Mouse (Mus musculus): ENCODE measurements at regions not wholly inside any gene's neighbourhood (a gene's known extent, or its start where the extent isn't known, plus 50 kb on each side); places are given as distances from the start of the nearest gene placed in this dataset.

DNA sequence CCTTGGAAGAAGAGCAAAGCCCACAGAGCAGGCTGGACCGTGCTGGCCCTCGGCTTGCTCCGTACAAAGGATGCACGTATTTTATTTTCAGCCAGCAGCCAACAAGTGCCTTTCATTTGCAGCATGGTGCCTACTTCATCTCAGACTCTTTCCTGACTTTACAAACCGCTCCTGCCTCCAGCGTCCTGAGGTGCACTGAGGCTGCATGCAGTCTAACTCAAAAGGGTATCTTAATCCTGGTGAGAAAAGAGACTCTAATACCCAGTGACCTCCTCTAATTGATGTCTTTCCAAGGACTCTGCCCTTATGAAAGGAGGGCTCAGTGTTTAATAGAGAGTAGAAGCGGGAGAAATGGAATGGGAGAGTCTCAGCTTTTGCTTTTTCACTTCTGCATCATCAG is 176.4 kb downstream of the Rps15a start:
- H3K4me2 ChIP-seq (ENCODE audit: low read depth, low read length), result no peak overlapping the region
- H3K4me3 ChIP-seq (ENCODE audit: low read length), result no peak overlapping the region
- H3K9me3 ChIP-seq (ENCODE audit: control insufficient read depth, low read length), result no peaks in the 10 kb centered on the region
- H3K4me1 ChIP-seq (ENCODE audit: control insufficient read depth, insufficient read depth, low read length), result no peaks in the 10 kb centered on the region
- H3K27ac ChIP-seq (ENCODE audit: low read length), result no peak overlapping the region
- WGBS, result 70% methylated on average over 7 of the region's 7 CpGs
- H3K27me3 ChIP-seq (replicated peaks; ENCODE audit: control insufficient read depth, insufficient read depth, low read length), result no peaks in the 10 kb centered on the region
- H3K36me3 ChIP-seq (ENCODE audit: control insufficient read depth, insufficient read depth, low read length), result no peaks in the 10 kb centered on the region
- no peak overlapping the region for H3K9ac ChIP-seq (ENCODE audit: low read depth, low read length)
- ATAC-seq, result no peak

GRCm38 (mm10) chr7:117934908-117935307 is 181.1 kb downstream of the Rps15a start:
- H3K36me3 ChIP-seq (ENCODE audit: control insufficient read depth, insufficient read depth, low read length), result no peaks in the 10 kb centered on the region
- no peak overlapping the region for H3K4me2 ChIP-seq (ENCODE audit: low read depth, low read length)
- H3K4me1 ChIP-seq (ENCODE audit: control insufficient read depth, insufficient read depth, low read length), result no peaks in the 10 kb centered on the region
- no peak overlapping the region for H3K27ac ChIP-seq (ENCODE audit: low read length)
- H3K27me3 ChIP-seq (replicated peaks; ENCODE audit: control insufficient read depth, insufficient read depth, low read length), result no peaks in the 10 kb centered on the region
- H3K9me3 ChIP-seq (ENCODE audit: control insufficient read depth, low read length), result no peaks in the 10 kb centered on the region
- ATAC-seq, result no peak
- H3K4me3 ChIP-seq (ENCODE audit: low read length), result no peak overlapping the region
- H3K9ac ChIP-seq (ENCODE audit: low read depth, low read length), result no peak overlapping the region
- 51% methylated on average over 3 of the region's 3 CpGs for WGBS

GRCm38 (mm10) chr7:117931234-117931895 is 184.6 kb downstream of the Rps15a start:
- no peaks in the 10 kb centered on the region for H3K9me3 ChIP-seq (ENCODE audit: control insufficient read depth, low read length)
- 62% methylated on average over 12 of the region's 12 CpGs for WGBS
- H3K4me2 ChIP-seq (ENCODE audit: low read depth, low read length), result no peak overlapping the region
- ATAC-seq, result no peak
- no peaks in the 10 kb centered on the region for H3K27me3 ChIP-seq (replicated peaks; ENCODE audit: control insufficient read depth, insufficient read depth, low read length)
- H3K9ac ChIP-seq (ENCODE audit: low read depth, low read length), result no peak overlapping the region
- no peak overlapping the region for H3K27ac ChIP-seq (ENCODE audit: low read length)
- no peaks in the 10 kb centered on the region for H3K36me3 ChIP-seq (ENCODE audit: control insufficient read depth, insufficient read depth, low read length)
- H3K4me1 ChIP-seq (ENCODE audit: control insufficient read depth, insufficient read depth, low read length), result no peaks in the 10 kb centered on the region
- H3K4me3 ChIP-seq (ENCODE audit: low read length), result no peak overlapping the region

GRCm38 (mm10) chr7:117930392-117930791 is 185.6 kb downstream of the Rps15a start:
- H3K4me1 ChIP-seq (ENCODE audit: control insufficient read depth, insufficient read depth, low read length), result no peaks in the 10 kb centered on the region
- no peaks in the 10 kb centered on the region for H3K36me3 ChIP-seq (ENCODE audit: control insufficient read depth, insufficient read depth, low read length)
- H3K4me2 ChIP-seq (ENCODE audit: low read depth, low read length), result no peak overlapping the region
- H3K9me3 ChIP-seq (ENCODE audit: control insufficient read depth, low read length), result no peaks in the 10 kb centered on the region
- no peak overlapping the region for H3K27ac ChIP-seq (ENCODE audit: low read length)
- 85% methylated on average over 9 of the region's 9 CpGs for WGBS
- H3K27me3 ChIP-seq (replicated peaks; ENCODE audit: control insufficient read depth, insufficient read depth, low read length), result no peaks in the 10 kb centered on the region
- no peak overlapping the region for H3K4me3 ChIP-seq (ENCODE audit: low read length)
- no peak overlapping the region for H3K9ac ChIP-seq (ENCODE audit: low read depth, low read length)
- ATAC-seq, result no peak

- Histone ChIP-seq H3K4me2 (ENCODE audit: low read depth, low read length) (no peak overlapping the region), H3K36me3 (ENCODE audit: control insufficient read depth, insufficient read depth, low read length) (no peaks in the 10 kb centered on the region), H3K9ac (ENCODE audit: low read depth, low read length) (no peak overlapping the region), H3K4me3 (ENCODE audit: low read length) (no peak overlapping the region), H3K27me3 (replicated peaks; ENCODE audit: control insufficient read depth, insufficient read depth, low read length) (no peaks in the 10 kb centered on the region), H3K27ac (ENCODE audit: low read length) (no peak overlapping the region), H3K9me3 (ENCODE audit: control insufficient read depth, low read length) (no peaks in the 10 kb centered on the region), H3K4me1 (ENCODE audit: control insufficient read depth, insufficient read depth, low read length) (no peaks in the 10 kb centered on the region)
- 22% methylated on average over 1 of the region's 1 CpGs for WGBS
- no peak for ATAC-seq
Observed at GRCm38 (mm10) chr7:117926396-117926795, 189.6 kb downstream of the Rps15a start.

DNA sequence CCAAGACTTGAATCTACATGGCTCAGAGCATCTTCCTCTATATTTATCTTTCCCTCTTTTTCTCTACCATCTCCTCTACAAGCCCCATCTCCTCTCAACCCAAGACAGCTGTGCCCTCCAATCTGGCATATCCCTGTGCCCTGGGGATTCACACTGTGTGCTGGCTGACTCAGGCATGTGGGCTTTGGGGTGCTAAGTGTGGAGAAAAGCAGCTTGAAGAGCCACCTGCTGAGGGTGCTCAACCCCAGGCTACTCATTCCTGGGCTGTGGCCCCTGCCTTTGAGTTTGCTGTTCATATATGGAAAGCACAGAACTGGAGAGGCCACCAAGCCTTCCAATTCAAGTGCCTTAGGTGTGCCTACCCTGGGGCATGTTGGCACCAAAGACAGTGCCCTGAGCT is 193.7 kb downstream of the Rps15a start:
- Histone ChIP-seq H3K4me1 (ENCODE audit: control insufficient read depth, insufficient read depth, low read length) (no peaks in the 10 kb centered on the region), H3K4me3 (ENCODE audit: low read length) (no peak overlapping the region), H3K9ac (ENCODE audit: low read depth, low read length) (no peak overlapping the region), H3K36me3 (ENCODE audit: control insufficient read depth, insufficient read depth, low read length) (no peaks in the 10 kb centered on the region), H3K9me3 (ENCODE audit: control insufficient read depth, low read length) (no peaks in the 10 kb centered on the region), H3K27ac (ENCODE audit: low read length) (no peak overlapping the region), H3K4me2 (ENCODE audit: low read depth, low read length) (no peak overlapping the region), H3K27me3 (replicated peaks; ENCODE audit: control insufficient read depth, insufficient read depth, low read length) (no peaks in the 10 kb centered on the region)
- no peak for ATAC-seq

DNA sequence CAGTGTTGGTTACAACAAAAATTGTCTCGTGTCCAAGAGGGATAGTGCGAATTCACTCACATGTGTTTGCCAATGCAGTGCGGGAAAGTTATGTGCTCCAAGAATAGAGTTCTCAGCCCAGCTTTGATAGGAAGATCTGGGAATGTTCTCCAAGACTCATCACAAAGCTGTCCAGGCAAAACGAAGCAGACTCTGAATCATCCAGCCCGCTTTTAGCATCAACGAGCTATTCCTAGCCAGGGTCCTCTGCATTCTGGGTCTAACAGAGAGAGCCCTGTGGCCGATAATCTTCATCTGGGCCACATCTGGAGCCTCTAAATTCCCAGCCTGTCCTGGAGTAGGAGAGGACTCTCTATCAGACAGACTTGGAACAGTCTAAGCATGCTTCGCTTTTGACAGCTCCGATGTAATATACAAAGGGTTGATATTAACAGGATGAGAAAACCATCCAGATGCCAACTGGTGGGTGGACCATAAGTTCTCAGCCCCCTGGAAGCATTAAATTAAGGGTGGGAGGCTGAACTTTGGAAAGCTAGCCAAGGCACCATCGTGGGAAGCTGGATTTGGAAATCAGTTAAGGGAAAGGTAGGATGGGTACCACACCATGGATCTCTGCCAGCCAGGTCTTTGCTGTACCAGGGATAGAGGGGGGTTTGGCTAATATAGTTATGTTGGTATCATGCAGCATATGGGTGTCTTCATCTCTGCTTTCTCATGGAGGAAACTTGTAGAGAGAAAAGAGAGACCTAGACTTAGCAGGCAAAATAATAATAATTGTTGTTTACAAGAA is 197.6 kb downstream of the Rps15a start:
- no peaks in the 10 kb centered on the region for H3K36me3 ChIP-seq (ENCODE audit: control insufficient read depth, insufficient read depth, low read length)
- no peaks in the 10 kb centered on the region for H3K27me3 ChIP-seq (replicated peaks; ENCODE audit: control insufficient read depth, insufficient read depth, low read length)
- no peak overlapping the region for H3K9ac ChIP-seq (ENCODE audit: low read depth, low read length)
- WGBS, result 89% methylated on average over 10 of the region's 10 CpGs
- H3K4me3 ChIP-seq (ENCODE audit: low read length), result no peak overlapping the region
- no peak overlapping the region for H3K4me2 ChIP-seq (ENCODE audit: low read depth, low read length)
- no peaks in the 10 kb centered on the region for H3K9me3 ChIP-seq (ENCODE audit: control insufficient read depth, low read length)
- no peak for ATAC-seq
- no peaks in the 10 kb centered on the region for H3K4me1 ChIP-seq (ENCODE audit: control insufficient read depth, insufficient read depth, low read length)
- H3K27ac ChIP-seq (ENCODE audit: low read length), result no peak overlapping the region

- Histone ChIP-seq H3K4me2 (ENCODE audit: low read depth, low read length) (no peak overlapping the region), H3K9me3 (ENCODE audit: control insufficient read depth, low read length) (no peaks in the 10 kb centered on the region), H3K36me3 (ENCODE audit: control insufficient read depth, insufficient read depth, low read length) (no peaks in the 10 kb centered on the region), H3K9ac (ENCODE audit: low read depth, low read length) (no peak overlapping the region), H3K4me3 (ENCODE audit: low read length) (no peak overlapping the region), H3K27ac (ENCODE audit: low read length) (no peak overlapping the region), H3K27me3 (replicated peaks; ENCODE audit: control insufficient read depth, insufficient read depth, low read length) (no peaks in the 10 kb centered on the region), H3K4me1 (ENCODE audit: control insufficient read depth, insufficient read depth, low read length) (no peaks in the 10 kb centered on the region)
- no peak for ATAC-seq
- WGBS, result 86% methylated on average over 6 of the region's 6 CpGs
Observed at GRCm38 (mm10) chr7:117916915-117917314, 199.1 kb downstream of the Rps15a start.

- H3K4me3 ChIP-seq (ENCODE audit: low read length), result no peak overlapping the region
- no peak overlapping the region for H3K27ac ChIP-seq (ENCODE audit: low read length)
- no peak for ATAC-seq
- H3K4me2 ChIP-seq (ENCODE audit: low read depth, low read length), result no peak overlapping the region
- H3K27me3 ChIP-seq (replicated peaks; ENCODE audit: control insufficient read depth, insufficient read depth, low read length), result no peaks in the 10 kb centered on the region
- H3K9me3 ChIP-seq (ENCODE audit: control insufficient read depth, low read length), result no peaks in the 10 kb centered on the region
- no peak overlapping the region for H3K9ac ChIP-seq (ENCODE audit: low read depth, low read length)
- no peaks in the 10 kb centered on the region for H3K4me1 ChIP-seq (ENCODE audit: control insufficient read depth, insufficient read depth, low read length)
- H3K36me3 ChIP-seq (ENCODE audit: control insufficient read depth, insufficient read depth, low read length), result no peaks in the 10 kb centered on the region
- 68% methylated on average over 3 of the region's 3 CpGs for WGBS
Observed at GRCm38 (mm10) chr7:117912453-117912852, 203.5 kb downstream of the Rps15a start.
